Comparison of ENCODE assay signal across 23 mouse cellular contexts in genomic region chr8:46706730-46707129, GRCm38 (mm10). TPM values are rescaled to one million over a fixed set of nuclear protein-coding genes. Genes with fewer than 3 reads are reported as not detected.
DNase-seq lines count a peak whose midpoint lies in the region; ATAC-seq lines count a peak whose summit lies in the region.
"Had no signal": no experiment of that assay in that cellular context is flagged by ENCODE, and none has a peak within 500 bp of the region (broad histone marks: within the 10 kb centered on the region; RNA-seq: fewer than 3 reads in every experiment).

No protein-coding gene starts in this region.

- no peaks in the 10 kb centered on the region for H3K9me3 ChIP-seq in midbrain, embryonic 14.5 days (ENCODE audit: control insufficient read depth, low read length)
- no peaks in the 10 kb centered on the region for H3K9me3 ChIP-seq in heart, embryonic 10.5 days
- H3K9me3 ChIP-seq: embryonic facial prominence, embryonic 15.5 days; forebrain, embryonic 15.5 days; heart, embryonic 13.5 days; intestine, embryonic 15.5 days had no signal

- no peaks in the 10 kb centered on the region for H3K4me1 ChIP-seq in midbrain, embryonic 14.5 days (ENCODE audit: control insufficient read depth, insufficient read depth, low read length)
- no peaks in the 10 kb centered on the region for H3K4me1 ChIP-seq in heart, embryonic 10.5 days
- H3K4me1 ChIP-seq: embryonic facial prominence, embryonic 15.5 days; forebrain, embryonic 15.5 days; heart, embryonic 13.5 days; intestine, embryonic 15.5 days had no signal

- no peak overlapping the region for H3K27ac ChIP-seq in midbrain, embryonic 14.5 days (replicated peaks; ENCODE audit: low read depth, low read length)
- H3K27ac ChIP-seq in heart, embryonic 10.5 days, result no peak overlapping the region
- H3K27ac ChIP-seq: embryonic facial prominence, embryonic 15.5 days; forebrain, embryonic 10.5 days; forebrain, embryonic 15.5 days; heart, adult 2 months; heart, embryonic 13.5 days; intestine, embryonic 15.5 days had no signal

- no peak overlapping the region for H3K4me3 ChIP-seq in midbrain, embryonic 14.5 days (replicated peaks; ENCODE audit: low read depth, low read length)
- no peak overlapping the region for H3K4me3 ChIP-seq in heart, embryonic 10.5 days
- H3K4me3 ChIP-seq: embryonic facial prominence, embryonic 15.5 days; erythroblast, embryonic 14.5 days; forebrain, embryonic 10.5 days; forebrain, embryonic 15.5 days; heart, adult 2 months; heart, embryonic 13.5 days; intestine, embryonic 15.5 days had no signal

- no peak overlapping the region for H3K4me2 ChIP-seq in midbrain, embryonic 14.5 days (ENCODE audit: low read length)
- H3K4me2 ChIP-seq: embryonic facial prominence, embryonic 15.5 days; forebrain, embryonic 15.5 days; heart, embryonic 13.5 days; intestine, embryonic 15.5 days had no signal

- H3K9ac ChIP-seq in midbrain, embryonic 14.5 days (replicated peaks; ENCODE audit: low read length), result no peak overlapping the region
- H3K9ac ChIP-seq: embryonic facial prominence, embryonic 15.5 days; forebrain, embryonic 15.5 days; heart, embryonic 13.5 days; intestine, embryonic 15.5 days had no signal

- peak; percentile 8 to 37 for DNase-seq in spleen, postnatal 36 days (ENCODE audit: low spot score in 2 of 2)
- DNase-seq in spleen, postnatal 14 days (ENCODE audit: low spot score in 2 of 2), result no peak
- no peak for DNase-seq in midbrain, embryonic 14.5 days
- DNase-seq in cerebellum, adult 9-10 months, result no peak
- DNase-seq in heart, embryonic 10.5 days (ENCODE audit: low spot score), result no peak
- DNase-seq: adrenal gland, adult 2 months; adrenal gland, postnatal 25 days; cerebellum, adult 18-20 months; cerebellum, postnatal 10 days; embryo, embryonic 11 days; gastrocnemius, postnatal 10 days; heart, adult 2 months; heart, postnatal 36 days had no signal

- 72% methylated on average over 5 of the region's 5 CpGs for WGBS in midbrain, embryonic 14.5 days
- WGBS in heart, embryonic 10.5 days, result 76% methylated on average over 5 of the region's 5 CpGs

- H3K36me3 ChIP-seq in midbrain, embryonic 14.5 days (ENCODE audit: control insufficient read depth, insufficient read depth, low read length), result no peaks in the 10 kb centered on the region
- no peaks in the 10 kb centered on the region for H3K36me3 ChIP-seq in heart, embryonic 10.5 days
- H3K36me3 ChIP-seq: embryonic facial prominence, embryonic 15.5 days; forebrain, embryonic 10.5 days; forebrain, embryonic 15.5 days; heart, embryonic 13.5 days; intestine, embryonic 15.5 days had no signal

- ATAC-seq in activated CD4-positive, CD25-positive, alpha-beta regulatory T cell, adult 4 months, result peak; percentile 63
- peak; percentile 60; the same call in 1 of the 2 replicates for ATAC-seq in neutrophil, adult 5-6 weeks (ENCODE audit: extremely low read depth, insufficient number of reproducible peaks, low FRiP score, poor library complexity, severe bottlenecking)
- ATAC-seq in midbrain, embryonic 14.5 days (ENCODE audit: low FRiP score, low TSS enrichment), result no peak
- ATAC-seq: forebrain, embryonic 15.5 days; hindbrain, embryonic 16.5 days; intestine, embryonic 15.5 days; Patski had no signal

- H3K27me3 ChIP-seq in midbrain, embryonic 14.5 days (ENCODE audit: control insufficient read depth, insufficient read depth, low read length), result no peaks in the 10 kb centered on the region
- H3K27me3 ChIP-seq in heart, embryonic 10.5 days (ENCODE audit: insufficient read depth, poor library complexity, severe bottlenecking), result no peaks in the 10 kb centered on the region
- H3K27me3 ChIP-seq: embryonic facial prominence, embryonic 15.5 days; forebrain, embryonic 15.5 days; heart, embryonic 13.5 days; intestine, embryonic 15.5 days; Patski had no signal

RNA-seq across cellular contexts. Expression of gene Irf2, which starts 32.8 kb away (rescaled TPM):
- 100 to 1,000 TPM; 185 to 208 TPM for polyA plus RNA-seq in activated CD4-positive, CD25-positive, alpha-beta regulatory T cell, adult 4 months (2017; shearing (Covaris generic))
- 282 and 327 TPM in 2 replicates for total RNA-seq in neutrophil, adult 5-6 weeks (2017)
- polyA plus RNA-seq in midbrain, embryonic 14.5 days (2014; fragmentation: Nextera tagmentation; extraction: Ambion mirVana), result 6.4 and 7.5 TPM in 2 replicates
- polyA plus RNA-seq in heart, embryonic 10.5 days (2016; fragmentation: Nextera tagmentation; extraction: Ambion mirVana), result 8.9 and 10.9 TPM in 2 replicates

Comparison
In these comparisons a context has a peak if more than half of its experiments do, and no peak if none do; other contexts are left out.
1. DNase-seq: peak in spleen, postnatal 36 days (2 of 2); none in spleen, postnatal 14 days (0 of 2), midbrain, embryonic 14.5 days (single experiment), cerebellum, adult 9-10 months (single experiment) and heart, embryonic 10.5 days (single experiment).
2. RNA of gene Irf2, which starts 32.8 kb away (polyA plus RNA-seq): 185 to 208 TPM in activated CD4-positive, CD25-positive, alpha-beta regulatory T cell, adult 4 months; 8.9 to 10.9 TPM in heart, embryonic 10.5 days and 6.4 to 7.5 TPM in midbrain, embryonic 14.5 days; every median in the first group is over 10 times any median in the second.